Mouse (Mus musculus): ENCODE measurements around the gene Acvr2a.

GRCm38 (mm10) chr2:48915832-48916231 lies 101.9 kb downstream of the Acvr2a start:
- no peak for TF ChIP-seq CTCF (conservative IDR thresholded peaks at IDR 0.05 in 1 of 2, IDR thresholded peaks at IDR 0.05 in 1 of 2; ENCODE audit: low read depth in 2 of 2, low read length in 2 of 2)
- no peak for TF ChIP-seq MAZ (IDR thresholded peaks at IDR 0.05; ENCODE audit: low read depth, low read length)
- no peak for TF ChIP-seq POLR2AphosphoS2 (IDR thresholded peaks at IDR 0.05; ENCODE audit: low read depth, low read length)

Measured in CH12.LX (cell line).